Mouse (Mus musculus) kidney, postnatal 14 days (tissue): Measurements from ENCODE around the gene Ltbp3.

Experiments used
- DNase-seq: peaks from one replicate; pipeline ENCODE4 v3.0.0; 2022; ENCODE audit warnings: mixed read lengths

The Ltbp3 gene

DNA sequence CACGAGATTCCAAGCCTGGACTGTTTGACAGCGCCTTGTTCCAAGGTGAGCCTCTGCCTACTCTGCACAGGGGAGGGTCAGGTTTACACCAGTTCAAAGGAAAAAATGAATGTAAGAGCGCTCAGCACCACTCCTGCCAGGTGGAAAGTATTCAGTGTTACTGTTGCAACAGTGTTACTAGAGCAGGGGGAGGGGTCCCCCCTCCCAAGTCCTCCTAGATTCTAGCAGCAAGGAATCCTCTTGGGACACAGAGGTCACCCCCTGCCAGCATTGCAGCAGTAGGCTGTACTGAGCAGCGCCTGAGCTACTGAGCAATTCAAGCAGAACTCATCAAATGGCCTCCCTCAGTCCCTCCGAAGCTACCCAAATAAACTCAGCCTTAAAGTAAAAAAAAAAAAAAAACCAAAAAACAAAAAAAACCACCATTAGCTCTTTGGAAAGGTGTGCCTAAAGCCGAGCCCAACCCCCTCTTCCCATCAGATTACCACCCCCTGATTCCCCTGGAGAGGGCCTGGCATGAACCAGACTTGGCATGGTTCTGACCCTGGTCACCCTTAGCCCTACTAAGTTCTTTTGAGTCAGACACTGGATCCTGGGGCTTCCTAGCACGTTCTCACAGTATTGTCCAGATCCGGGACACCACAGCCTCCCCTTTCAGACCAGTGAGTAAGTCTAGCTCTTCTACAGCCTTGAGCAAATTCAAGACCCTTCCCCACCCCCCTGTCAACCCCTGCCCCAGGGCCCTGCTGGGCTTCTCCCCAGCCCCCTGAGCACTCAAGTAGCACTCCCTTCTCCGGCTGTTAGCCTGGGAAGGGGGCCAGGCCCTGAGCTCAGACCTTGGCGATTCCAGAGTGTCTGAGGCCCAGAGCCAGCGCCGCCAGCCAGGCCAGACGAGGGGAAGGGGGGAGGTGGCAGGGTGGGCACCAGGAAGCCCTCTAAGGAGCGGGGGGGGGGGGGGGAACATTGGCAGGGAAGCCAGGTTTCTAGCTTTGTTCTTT, at the start of gene Ltbp3:
Gene Ltbp3 (plus strand): TSS at position 585 of the 998 bp plus-strand sequence.
- peak; percentile 67 for DNase-seq

DNA sequence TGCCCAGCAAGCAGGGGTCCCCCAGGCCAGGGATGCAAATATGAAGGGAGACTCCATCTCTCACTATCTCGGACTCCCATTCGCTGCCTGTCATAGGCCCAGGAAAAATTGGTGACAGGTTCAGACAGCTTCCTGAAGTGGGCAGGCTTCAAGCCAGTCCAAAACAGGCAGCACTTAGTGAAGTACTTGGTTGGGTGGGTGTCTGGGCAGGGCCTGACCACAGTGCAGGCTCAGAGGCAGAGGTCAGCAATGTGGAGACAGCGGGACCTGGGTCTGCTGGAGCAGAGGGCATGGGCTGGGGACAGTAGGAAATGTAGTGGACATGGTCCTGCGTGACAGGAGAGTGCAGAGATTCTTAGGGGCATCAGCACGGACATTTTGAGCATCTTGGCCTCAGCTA, 49.1 kb upstream of the Ltbp3 start:
- no peak for DNase-seq

DNA sequence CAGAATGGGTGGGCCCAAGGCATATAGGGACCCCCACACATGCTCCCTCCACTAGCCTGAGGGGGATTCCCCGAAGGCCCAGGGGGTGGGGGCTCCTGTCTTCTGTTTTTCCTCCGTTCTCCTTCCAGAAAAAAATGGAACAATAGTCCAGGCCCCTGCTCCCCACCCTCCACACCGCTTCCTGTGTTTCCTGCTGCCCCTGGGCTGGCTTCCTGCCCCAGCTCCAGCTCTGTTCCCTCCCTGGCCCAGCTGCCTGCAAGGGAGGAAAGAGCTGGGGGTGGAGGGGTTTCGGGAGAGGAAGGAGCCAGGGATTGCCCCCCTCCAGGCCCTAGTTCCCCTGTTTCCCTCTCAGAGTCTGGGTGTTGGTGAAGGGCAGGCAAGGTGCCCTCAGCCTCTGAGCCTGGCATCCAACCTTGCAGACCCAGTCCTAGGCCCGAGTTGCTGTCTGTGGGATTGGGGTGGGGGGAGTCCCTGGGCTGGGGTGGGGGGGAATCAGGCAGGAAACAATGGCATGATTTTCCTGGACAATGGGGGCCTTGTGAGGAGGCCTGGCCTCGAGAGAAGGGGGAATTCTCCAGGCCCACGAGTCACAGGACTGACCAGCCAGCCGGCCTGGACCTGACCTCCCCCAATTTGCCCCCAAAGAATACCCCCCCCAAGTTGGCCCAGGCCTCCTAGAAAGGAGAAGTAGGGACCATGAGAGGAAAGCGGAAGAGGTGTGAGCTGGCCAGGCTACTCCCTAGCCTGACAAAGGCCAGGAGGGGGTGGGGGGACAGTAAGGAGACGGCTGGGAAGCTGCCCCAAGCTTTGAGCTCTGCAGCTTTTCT, 48.4 kb upstream of the Ltbp3 start:
- peak; percentile 84 for DNase-seq

DNA sequence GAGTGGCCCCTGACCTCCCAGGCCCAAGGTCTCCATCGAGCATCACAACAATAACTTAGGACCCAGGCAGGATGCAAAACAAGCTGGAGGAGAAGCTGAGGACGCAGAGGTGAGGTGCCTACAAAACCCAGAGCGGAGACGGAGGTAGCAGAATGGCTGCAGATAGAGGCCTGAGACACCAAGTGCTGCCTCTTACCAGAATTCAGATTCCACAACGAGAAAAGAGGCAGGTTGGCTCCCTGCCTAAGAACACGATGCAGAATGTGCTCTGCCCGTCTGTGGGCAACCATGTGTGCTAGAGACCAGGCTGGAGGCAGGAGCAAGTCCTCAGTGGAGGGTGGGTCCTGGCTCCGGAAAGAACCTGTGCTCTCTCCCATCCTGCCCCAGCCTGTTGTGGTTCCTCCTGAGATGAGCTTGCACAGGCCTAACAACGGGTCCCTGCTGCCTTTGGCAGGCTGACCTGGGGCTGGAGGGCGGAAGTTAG, 47.7 kb upstream of the Ltbp3 start:
- DNase-seq, result peak; percentile 51

DNA sequence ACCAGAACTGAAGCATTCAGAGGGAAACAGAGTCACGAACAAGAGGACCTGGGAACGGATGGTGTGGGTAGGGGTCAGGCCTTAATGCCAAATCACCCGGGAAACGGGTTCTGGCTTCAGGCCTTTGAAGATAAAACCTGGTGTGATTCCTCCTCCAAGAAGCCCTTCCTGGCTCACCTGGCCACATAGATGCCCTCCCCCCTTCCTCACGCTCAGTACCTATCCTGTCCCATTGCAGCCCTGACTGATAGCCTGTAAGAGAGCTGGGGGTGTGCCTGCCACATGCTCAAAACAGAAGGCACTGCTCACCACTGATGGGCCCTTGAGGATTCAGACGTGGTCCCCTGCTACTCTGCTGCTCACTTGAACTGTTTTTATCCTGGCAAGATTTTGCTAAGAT, 46.9 kb upstream of the Ltbp3 start:
- DNase-seq, result no peak

DNA sequence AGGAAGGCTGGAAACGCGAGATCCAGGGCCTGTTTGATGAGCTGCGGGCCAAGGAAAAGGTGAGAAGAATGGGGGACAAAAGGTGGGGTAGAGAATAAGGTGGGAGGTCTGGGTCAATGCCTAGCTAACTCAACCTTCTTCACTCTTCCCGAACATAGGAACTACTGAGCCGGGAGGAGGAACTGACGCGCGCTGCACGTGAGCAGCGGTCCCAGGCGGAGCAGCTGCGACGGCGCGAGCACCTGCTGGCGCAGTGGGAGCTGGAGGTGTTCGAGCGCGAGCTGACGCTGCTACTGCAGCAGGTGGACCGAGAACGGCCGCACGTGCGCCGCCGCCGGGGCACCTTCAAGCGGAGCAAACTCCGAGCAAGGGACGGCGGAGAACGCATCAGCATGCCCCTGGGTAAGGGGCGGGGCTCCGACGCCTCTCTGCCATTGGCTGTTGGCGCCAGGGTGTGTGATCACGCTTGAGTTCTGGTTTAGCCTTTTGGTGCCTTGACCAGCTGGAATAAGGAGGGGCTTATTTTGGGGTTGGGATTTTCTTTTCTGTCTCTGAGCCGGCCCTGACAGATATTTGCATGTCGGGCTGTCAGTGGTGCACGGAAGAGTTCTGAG, 44.7 kb upstream of the Ltbp3 start:
- no peak for DNase-seq

DNA sequence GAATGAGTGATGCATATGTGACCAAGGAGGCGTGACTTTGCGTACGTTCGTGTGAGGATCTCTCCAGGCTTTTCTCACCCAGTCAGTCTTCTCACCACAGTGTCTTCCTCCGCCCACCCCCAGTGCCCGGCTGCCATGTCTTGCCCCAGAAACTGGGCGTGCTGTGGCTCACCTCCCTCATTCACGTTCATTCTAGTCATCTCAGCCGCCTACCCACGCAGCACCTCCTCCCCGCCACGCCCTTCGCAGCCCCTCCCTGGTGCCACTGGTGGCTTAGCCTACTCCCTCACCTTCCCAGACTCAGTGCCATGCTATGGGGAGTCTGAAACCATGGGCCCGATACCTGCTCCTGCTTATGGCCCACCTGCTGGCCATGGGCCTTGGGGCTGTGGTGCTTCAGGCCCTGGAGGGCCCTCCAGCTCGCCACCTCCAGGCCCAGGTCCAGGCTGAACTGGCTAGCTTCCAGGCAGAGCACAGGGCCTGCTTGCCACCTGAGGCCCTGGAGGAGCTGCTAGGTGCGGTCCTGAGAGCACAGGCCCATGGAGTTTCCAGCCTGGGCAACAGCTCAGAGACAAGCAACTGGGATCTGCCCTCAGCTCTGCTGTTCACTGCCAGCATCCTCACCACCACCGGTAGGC, 36.4 kb upstream of the Ltbp3 start, which contains the start of gene Kcnk7:
Gene Kcnk7 (plus strand): TSS at position 205 of the 638 bp plus-strand sequence.
- DNase-seq, result no peak

DNA sequence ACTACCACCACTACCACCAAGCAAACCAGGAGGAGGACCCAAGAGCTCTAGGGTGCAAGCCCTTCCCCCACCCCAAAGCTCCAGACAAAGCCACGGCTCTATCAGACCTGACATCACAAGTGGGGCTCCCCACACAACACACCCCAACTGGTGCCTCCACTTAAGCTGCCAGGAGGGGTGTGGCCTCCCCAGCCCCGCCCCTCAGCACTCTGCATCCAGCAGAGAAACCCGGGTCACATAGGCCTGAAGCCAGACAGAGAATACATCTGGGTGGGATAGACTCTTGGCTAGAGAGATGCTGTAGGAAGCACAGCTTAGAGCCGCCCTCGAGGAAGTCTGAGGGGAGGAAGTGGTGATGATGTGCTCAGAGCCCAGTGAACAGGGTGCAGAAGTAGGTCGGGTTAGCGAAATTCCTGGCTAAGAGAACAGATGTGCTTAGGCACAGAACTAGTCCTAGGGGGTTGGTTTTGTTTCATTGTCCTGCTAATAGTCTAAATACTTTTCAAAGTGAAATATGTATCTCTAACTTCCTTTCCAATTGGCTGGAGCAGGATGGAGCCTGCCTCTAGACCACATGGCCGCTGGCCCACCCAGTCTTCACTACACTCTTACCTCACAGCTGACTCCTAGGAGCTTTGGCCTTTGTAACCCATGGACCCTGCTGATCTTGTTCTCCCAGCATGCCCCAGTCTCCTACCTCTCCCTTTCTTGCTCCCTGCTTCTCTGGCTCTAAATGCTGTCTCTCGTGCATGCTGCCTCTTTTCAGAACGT, 35.7 kb upstream of the Ltbp3 start:
- peak; percentile 60 for DNase-seq

DNA sequence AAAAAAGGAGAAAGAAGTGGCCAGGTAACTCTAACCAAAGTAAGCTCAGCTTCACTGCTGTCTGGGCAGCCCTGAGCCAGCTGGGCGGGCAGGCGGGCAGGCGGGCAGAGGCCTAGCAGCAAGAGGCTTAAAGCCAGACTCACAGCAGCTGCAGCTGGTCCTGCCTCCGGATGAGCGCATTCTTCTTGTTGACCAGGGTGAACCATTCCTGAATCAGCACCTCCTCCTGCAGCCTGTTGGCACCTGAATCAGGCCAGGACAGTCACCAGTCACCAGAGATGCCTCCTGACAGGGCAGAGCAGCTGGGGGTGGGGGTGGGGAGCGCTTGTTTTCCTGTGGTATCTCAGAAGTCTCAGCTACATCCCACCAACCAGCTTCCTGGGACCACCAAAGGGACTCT, 30.6 kb upstream of the Ltbp3 start:
- DNase-seq, result no peak

DNA sequence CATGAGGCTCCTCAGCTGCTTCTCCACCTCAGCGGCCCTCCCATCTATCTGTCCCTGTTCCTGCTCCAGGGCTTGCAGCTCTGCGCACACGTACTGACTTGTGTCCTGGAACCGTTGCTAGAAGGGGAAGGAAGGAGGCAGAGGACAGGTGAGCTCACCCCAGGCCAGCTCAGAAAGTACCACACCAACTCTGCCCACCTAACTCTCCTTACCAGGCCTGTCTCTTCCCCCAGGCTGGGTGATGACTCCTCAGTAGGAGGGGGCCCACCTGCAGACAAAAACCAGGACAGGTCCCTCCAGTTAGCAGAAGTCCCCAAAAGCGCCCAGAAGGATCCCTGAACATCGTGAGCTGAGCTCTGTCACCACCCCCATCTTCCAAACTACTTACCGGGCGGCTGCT, 30.1 kb upstream of the Ltbp3 start:
- no peak for DNase-seq

DNA sequence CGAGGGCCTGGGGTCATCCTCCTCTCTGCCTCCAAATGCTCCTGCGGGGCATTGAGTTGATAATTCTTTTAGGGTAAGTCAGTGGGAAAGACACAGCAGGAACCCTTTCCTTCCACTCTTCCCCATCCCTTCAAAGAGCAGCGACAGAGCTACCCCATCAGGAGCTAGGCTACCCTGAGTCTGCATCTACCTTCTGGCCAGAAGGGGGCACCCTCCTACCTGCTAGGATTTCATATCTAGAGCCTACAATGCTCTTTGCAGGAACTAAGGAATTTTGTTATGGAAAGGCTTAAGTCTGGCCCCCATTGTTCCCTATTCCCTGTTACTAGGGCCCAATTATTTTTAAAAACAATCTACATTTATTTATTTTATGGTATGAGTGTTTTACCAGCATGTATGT, 29.5 kb upstream of the Ltbp3 start:
- peak; percentile 87 for DNase-seq

DNA sequence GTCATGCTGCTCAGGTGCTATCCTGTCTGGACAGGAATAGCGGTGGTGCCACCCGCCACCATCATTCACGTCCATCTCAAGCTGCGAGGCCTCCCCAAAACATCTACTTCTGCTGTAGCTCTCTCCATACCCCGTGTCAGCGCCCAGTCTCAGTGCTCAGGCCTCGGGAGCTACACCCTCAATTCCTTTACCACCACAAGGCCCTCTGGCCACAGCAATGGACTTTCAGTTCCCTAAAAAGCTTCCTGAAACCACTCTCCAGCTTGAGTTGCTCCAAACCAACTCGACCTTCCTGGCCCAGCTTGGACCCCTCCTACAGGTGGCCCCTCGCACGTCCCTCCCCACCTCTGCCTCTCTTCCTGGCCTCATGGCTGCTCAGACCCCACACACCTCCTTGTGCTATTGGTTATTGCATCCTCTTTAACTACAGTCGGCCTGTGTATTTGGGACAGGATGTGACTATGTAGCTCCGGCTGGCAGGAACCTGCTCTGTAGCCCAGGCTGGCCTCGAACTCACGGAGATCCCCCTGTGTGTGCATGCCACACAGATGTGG, 28.7 kb upstream of the Ltbp3 start:
- no peak for DNase-seq

DNA sequence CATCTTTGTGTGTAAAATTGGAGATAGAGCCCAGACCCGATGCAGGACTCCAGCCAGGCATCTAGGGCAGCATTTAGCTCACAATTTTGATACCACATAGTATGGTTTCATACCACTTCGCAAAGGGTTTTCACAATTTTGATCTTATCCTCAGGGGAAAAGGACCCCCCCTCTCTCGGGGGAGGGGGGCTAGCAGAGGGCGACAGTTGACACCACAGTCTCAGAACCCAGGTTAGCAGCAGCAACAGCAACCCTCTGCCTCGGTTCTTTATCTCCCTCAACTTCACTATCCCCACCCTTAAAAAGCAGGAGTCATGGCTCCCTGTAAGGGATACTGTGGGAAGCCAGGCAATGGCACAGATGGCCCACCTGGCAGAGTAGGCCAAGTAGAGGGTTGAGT, 27.4 kb upstream of the Ltbp3 start:
- no peak for DNase-seq

DNA sequence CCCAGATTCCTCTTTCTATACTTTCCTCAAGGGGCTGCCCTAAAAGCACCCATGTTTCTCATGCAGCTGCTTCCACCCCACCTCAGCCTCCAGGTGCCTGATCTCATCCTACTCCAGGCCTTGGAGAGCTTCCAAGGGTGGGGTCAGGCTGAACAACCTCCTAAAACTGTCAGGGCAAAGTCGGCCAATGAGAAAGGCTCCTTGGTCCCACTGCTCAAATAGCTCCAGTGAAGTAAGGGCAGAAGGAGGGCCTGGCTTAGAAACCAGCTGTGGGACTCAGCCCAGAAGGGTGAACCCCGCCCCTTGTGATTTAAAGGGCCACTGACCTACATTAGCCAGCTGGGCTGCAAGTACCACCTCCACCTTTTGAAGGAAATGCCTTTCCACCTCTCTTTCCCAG, 27.0 kb upstream of the Ltbp3 start:
- DNase-seq, result peak; percentile 84

DNA sequence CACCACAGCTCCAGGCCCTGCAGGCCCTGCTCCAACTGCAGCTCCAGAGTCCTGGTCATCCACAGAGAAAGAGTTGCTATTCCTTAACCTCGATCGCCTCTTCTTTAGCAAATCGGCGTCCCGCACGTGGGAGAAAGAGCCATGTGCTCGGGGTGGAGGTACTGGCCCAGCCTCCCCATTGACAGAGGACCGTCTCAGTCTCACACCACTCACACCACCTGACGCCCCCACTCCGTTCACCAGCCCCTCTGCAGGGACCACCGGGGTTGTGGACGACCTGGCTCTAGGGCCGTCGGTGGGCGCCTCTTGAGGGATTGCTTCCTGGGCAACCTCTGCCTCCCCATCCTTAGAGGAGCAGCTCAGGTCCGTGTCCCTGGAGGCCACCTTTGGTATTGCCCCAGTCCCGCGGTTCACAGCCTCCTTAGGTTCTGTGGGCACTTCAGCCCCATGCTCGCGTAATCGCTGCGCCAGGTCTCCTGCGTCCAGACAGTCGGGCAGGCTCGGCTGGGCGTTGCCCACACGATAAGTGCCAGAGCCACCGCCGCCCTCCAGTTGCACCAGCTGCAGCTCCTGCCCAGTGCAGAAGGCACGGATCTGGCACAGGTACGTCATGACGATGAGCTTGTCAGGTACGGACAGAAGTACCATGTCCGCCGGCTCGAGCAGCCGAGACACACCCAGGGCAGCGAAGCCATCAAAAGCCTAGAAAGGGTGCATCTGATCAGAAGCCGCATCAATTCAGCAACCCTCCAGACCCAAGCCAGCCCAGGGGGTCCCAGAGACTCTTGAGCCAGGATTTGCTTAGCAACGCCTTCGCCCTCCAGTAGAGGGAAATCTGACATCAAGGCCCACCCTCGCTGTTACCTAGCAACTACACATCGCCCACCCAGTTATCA, 24.7 kb upstream of the Ltbp3 start:
- DNase-seq, result peak; percentile 58

DNA sequence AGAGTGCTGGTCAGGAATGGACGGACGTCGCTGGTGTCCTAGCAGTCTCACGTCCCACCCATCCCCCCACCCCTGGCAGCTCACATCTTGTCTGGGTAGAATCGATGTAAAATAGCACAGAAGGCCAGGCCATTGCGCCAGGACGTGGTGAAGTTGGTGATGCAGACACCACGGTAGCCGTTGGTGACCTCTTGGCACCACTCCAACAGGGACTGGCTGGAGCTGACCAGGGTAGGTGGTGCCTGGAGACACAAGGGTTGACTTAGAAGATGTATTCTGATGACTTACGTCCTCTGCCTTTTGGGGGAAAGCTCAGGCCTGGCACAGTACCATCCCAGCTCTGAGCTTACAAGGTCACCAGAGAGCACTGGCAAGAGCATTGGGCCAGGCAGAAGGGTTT, 23.7 kb upstream of the Ltbp3 start:
- DNase-seq, result no peak

DNA sequence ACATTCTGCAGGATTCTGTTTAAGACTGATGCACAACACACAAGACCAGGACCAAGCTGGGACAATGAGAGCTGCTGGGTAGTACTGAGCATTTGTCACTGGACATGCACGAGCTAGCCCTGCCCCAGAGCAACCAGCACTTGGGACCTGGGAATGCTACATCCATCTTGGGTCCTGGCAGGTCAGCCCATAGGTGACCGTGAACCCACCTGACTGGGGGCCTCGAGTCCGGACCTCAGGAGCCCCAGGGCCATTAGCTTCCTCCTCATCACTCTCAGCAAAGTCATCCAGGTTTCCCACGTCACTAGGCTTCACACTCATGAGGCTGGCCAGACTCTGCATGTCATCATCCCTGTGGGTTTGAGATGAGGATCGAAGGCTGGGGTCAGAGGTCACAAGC, 19.5 kb upstream of the Ltbp3 start:
- DNase-seq, result no peak

DNA sequence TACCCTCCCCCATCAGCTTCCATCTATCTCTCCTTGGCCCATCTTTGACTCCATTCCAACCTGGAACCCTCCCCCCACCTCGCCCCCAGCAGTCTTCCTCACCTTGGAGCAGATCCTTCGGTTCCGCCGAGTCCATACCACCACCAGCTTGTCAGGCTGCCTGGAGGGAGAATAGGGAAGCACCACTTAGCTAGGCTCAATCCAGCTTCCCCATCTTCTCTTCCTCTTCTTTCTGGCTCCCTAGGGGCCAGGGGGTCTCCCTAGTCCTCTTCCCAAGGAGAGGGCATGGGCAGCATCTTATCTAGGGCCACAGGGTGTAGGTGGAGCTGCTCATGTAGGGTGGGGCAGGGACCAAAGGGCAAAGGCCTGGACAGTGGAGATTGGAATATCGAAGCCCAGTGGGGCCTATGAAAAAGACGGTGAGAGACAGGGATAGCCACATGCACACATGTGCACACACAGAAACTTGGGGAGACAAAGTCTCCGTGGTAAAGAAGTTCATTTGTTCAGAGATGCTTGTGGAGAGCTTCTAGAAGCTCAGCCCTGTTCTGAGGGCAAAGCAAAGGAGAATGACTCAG, 17.8 kb upstream of the Ltbp3 start:
- DNase-seq, result no peak

DNA sequence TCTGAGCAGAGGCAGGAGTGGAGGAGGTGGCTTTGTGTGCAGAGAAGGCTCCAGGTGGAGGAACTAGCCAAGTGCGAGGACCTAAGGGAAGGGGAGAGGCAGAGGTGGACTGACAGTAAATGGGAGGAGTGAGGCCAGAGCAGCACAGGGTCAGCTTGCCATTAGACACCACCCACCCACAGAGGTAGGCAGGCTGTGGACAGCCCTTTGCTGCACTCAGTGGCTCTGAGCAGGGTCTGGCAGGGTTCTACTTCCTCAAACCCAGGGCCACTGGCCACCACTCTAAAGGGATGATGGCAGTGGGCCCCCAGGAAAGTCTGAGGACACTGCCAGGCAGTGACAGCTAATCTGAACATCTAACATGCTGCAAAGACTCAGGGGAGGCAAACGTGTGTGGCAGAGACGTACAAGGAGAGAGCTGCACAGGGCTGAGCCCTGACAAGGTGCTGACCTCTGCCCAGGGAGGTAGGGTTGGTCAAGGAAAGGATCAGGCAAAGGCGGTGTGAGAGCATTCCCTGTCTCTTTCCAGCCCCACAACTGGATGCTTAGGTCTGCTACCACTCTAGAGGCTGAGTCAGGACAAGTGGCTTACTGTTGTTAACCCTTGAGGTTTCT, 16.7 kb upstream of the Ltbp3 start:
- no peak for DNase-seq

DNA sequence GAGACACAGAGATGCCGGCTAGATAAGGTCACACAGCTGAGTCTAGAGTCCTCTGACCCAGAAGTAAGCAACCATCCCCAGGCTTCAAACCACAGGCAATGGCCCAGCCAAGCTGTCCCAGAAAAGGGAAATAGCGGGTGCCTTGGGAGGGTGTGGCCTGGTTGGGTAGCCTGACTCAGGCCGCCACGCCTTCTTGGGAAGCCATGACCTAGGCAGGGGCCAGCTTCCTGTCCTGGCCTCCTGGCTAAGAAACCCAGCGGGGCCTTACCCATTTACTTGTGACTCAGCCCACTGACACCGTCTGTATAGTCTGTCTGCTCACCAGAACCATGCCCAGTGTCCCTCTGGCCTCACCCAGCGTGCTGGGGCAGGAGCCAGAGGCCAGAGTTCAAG, 16.2 kb upstream of the Ltbp3 start:
- peak; percentile 75 for DNase-seq
